Mouse (Mus musculus) spleen, postnatal 4 days (tissue): ENCODE data around the gene Lurap1.

Experiments
- DNase-seq, 2 experiments: peaks; one replicate each; pipeline ENCODE4 v3.0.0; 2022; ENCODE audit warnings: low spot score in 2 of 2

The Lurap1 gene

DNA sequence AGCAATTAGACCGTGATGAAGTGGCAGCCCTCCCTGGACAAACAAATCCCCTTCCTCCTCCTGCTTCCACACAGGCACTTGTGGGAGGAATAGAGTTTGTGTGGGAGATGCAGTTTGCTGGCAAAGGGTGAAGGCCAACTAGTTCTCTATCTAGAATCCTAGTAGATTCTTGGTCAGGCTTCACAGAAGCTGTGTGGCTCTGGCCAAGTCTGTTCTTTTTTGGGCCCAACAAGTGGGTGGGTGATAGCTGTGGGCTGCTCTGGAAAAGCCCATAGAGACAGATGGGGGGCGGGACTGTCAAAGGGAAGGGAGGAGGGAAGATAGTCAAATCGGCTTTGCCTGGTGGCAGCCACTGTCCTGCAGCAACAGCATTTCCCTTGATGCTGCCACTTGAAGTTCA is 9.6 kb upstream of the Lurap1 start:
- no peak for DNase-seq

- DNase-seq: no peak
Observed at GRCm38 (mm10) chr4:116159912-116160311, 8.8 kb upstream of the Lurap1 start.

GRCm38 (mm10) chr4:116157882-116158281 is 6.7 kb upstream of the Lurap1 start:
- no peak for DNase-seq

GRCm38 (mm10) chr4:116152702-116153101 is 1.6 kb upstream of the Lurap1 start:
- no peak for DNase-seq

- DNase-seq: no peak
Observed at GRCm38 (mm10) chr4:116150862-116151221, 296 bp downstream of the Lurap1 start.

DNA sequence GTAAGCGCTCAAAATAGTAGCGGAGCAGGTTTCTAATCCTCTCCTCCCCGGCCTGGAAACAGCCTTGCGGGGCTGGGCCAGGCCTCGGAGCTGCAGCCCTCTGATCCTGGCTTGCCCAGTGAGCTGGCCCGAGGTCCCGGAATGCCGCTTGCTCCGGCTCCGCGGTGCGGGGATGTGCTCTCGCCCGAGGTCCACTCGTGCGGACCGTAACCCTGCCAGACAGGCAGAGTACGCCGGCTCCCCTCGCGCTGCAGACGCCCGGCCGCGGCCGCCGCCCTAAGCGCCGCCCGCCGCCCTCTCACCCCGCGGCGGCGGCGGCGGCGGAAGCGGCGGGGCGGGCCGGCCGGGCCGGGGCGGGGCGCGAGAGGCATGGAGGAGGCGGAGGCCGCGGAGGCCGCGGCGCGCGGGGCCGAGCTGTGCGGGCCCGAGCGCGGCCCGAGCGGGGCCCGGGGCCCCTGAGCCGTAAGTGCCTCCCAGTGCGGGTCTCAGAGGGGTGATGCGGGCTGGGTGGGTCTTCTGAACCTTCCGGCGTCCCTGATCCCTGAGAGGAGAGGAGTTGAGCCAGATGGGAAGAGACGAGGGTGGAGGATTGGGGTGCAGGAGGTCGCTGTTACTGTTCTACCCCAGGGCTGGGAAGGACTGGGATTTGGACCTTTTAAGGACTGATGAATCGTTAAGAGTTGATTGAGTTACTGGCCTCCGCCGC is 829 bp downstream of the Lurap1 start:
- DNase-seq: peak; percentile 71 to 89

- no peak for DNase-seq
Observed at GRCm38 (mm10) chr4:116149812-116150155, 1.4 kb downstream of the Lurap1 start.

DNA sequence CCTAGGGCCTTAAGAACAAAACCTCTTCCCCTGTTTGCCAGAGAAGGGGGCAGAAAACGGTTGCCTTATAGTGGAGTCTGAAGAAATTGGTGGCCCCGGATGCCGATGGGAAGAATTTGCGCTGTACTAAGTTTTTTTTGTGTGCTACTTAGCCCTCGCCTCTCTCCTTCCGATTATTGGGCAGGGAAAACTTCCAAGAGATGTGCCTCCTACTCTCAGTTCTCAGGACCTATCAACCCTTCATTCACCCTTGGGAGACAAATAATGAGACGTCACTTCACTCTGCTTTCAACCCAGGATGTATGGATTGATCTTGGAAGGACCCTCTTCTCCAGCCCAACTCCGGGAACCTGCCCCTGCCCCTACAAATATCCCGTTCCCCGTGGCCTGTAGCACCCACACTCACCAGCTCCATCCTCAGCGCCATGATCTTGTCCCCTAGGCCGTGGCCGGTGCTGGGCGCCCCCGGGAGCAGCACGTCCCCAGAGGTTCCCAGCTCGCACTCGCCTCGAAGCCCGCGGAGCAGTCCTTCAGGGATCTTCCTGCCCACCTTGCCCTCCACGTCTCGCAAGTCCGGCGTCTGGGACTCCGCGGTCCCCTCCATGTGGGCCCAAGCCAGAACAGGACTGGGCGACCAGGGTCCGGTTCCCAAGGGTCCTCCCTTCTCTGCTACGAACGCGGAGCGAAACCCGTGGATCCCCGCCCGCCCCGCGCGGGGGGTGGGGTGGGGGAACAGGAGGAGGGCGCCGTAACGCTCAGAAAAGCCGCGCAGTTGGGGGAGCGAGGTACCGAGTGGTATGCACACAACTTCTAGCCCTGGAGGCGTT is 7.0 kb downstream of the Lurap1 start:
- DNase-seq: peak; percentile 37 to 71

GRCm38 (mm10) chr4:116143317-116143811 is 7.8 kb downstream of the Lurap1 start:
- no peak for DNase-seq

- no peak for DNase-seq
Observed at GRCm38 (mm10) chr4:116142269-116142668, 8.9 kb downstream of the Lurap1 start.

DNA sequence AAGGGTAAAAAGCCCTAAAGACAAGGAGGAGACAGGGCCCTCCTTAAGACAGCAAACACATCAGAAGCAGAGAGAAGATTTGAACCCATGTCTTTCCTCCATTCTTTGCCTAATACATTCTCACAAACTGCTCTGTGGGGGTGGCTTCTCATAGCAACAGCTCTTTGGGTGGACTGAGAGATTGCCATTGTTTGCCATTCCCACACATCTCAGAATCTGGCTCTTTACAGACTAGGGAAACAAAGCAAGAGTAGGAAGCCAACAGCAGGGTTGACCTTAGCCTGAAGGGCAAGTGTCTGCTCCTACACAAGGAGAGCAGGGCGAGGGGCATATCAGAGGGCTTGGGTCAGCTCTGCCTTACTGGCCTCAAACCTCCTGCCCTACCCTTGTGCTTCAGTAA is 9.4 kb downstream of the Lurap1 start:
- DNase-seq: no peak

DNA sequence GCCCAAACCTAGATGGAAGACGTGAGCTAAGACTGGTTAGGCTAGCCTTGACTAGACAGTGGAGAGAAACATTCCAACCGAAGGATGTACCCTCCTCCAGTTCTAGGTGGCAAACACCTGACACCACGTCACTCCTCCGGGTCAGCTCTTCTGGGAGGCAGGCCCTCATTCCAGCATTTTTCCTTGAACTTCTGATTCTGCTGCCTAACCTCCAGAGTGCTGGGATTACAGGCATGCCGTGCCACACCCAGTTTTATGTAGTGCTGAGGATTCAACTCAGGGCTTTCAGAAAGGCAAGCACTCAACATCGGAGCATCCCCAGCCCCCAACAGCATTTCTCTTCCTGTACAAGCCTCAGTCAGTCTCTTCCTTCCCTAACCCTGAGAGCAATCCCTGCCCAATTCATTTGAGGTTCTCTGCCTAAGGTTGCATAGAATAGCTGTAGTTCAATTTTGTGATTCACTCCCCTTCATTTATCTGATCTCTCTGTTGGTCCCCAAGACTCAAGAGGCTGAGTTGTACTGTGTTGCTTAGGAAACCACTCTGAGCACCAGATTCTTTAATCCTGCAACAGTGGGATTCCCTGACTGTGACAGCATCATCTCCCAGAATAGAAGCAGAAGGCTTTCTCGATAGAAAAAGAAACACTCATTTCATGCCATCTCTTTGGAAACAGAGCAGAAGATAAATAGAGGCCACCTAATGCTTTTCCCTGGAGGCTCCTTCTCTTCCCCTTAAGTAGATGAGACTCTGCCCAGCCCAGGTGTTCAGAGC is 10.2 kb downstream of the Lurap1 start:
- no peak for DNase-seq

DNA sequence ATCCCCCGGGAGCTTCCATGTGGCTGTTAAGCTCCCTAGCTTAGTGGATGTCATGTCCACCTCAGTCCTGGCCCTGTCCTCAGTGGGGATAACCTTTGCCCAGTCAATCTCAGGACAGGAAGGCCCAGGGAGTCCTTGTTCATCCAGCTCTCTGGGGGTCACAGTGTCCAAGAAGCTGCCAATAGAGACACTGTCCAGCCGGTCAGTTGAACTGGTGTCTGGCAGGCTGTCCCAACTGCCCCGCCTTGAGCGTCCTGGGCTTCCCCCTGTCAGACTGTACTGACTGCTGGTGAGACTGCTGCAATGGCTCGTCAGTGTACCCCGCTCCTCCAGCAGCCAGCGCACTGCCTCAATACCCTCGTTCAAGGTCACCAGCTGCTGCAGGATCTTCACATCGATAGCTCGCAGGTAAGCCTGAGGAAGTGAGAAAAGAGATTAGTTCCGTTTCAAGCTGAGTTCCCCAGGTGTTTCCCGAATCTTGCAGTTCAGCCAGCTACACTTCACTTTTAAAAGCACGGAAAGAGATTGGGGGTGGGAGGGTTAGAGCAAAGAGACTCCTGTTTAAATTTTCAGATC is 13.6 kb downstream of the Lurap1 start:
- DNase-seq: no peak

- no peak for DNase-seq
Observed at GRCm38 (mm10) chr4:116134990-116135389, 16.1 kb downstream of the Lurap1 start.

GRCm38 (mm10) chr4:116133126-116133525 is 18.0 kb downstream of the Lurap1 start:
- DNase-seq: no peak

- DNase-seq: no peak
Observed at GRCm38 (mm10) chr4:116127956-116128355, 23.2 kb downstream of the Lurap1 start.

DNA sequence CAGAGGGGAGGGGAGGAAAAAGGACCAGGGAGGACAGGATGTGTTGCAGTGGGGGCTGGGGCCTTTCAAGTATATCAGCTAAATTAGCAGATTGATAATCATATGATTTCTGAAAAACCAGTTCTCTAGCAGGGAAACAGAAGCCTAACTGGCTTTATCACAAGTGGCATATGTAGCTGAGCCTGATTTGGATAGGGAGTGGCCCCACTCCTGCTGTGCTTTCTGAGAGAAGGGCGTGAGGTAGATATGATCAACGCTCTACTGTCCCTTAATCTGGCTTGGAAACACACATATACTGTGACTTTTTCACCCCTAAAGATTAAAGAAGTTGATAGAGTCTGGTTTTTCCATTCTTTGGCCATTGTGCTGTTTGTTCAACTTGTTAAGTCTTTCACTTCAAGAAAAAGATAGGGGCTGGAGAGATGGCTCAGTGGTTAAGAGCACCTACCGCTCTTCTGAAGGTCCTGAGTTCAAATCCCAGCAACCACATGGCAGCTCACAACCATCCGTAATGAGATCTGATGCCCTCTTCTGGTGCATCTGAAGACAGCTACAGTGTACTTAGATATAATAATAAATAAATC is 25.2 kb downstream of the Lurap1 start:
- no peak for DNase-seq

DNA sequence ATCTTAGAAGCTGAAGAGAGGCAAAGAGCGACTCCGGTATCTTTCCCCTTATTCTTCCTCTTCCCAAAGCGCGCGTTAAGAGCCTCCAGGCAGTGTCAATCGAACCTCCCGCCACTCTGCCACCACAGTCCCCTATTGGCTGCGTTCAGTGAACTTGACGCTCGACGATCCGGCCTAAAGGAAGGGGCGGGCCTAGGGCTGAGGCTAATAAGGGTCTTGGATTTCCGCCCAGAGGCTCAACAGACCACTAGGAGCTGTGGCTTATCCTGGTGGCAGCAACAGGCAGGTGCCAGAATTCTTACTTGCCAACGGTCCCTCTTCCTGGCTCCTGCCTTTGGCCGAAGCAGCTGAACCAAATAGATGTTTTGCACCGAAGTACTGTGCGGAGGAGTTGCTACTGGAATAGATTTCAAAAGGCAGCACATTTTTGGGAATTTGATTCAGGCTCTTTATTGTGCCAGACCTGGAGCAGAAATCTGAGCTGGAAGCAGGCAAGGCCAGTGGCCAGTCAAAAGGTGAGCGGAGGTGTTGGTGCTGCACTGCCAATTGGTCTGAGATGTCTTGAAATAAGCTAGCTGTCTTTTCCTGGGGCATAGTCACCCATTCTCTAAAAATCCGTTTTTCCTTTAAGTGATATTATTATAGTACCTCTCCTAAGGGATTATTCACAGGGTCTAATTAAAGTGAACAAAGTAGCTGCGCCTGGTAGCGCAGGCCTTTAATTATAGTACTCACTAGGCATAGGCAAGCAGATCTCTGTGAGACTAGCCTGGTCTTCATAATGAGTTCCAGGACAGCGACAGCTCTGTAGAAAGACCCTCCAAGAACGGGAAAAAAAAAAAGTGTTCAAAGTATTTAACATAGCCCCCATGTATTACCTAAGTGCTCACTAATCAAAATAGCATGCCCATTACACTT is 27.3 kb downstream of the Lurap1 start, which contains the start of the genes Rad54l and Pomgnt1:
Rad54l (minus strand) TSS at position 89 of the 918 bp plus-strand sequence.
Pomgnt1 (plus strand) TSS at position 239 of the 918 bp plus-strand sequence.
- peak; percentile 83 to 89 for DNase-seq

DNA sequence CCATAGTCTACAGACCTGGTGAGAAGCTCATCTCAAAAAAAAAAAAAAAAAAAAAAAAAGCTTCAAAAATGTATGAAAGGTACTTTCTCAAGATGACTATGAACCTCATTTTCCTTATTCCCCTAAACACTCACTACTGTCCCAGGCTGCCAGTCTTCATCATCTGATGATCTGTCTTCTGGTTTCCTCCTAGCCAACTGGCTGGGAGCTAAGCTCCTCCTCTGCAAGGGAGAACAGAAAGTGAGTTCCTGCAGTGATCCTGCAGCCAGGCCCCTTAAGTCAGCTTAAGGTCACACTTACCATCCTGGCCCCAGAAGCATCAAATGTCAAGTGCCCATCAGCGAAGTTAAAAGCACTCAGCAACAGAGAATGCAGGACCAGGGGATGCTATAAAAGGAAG is 28.4 kb downstream of the Lurap1 start:
- DNase-seq: peak in 1 of 2 experiments; percentile 56

DNA sequence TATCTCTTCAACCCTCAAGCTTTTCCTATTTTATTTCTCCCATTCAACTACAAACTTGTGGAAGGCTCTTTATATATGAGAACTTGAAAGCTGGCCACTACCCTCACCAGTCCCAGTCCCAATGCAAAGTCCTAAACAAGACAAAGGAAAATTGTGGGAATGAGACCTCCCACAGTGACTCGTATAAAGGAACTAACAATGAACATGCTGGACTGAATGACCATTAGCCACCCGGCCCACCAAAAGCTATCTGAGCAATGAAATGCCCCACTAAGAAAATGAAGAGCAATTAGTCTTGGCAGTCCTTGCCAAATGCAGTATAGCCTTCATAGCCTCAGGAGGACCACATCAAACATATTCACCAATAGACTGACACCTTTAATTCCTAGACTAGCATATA is 39.7 kb downstream of the Lurap1 start:
- no peak for DNase-seq
